Mouse (Mus musculus): ENCODE measurements around the gene Tspan5. TPM values are rescaled to one million over a fixed set of nuclear protein-coding genes. Genes with fewer than 3 reads are reported as not detected.
A peak's percentile ranks its signal among the peaks of the same experiment; 100 is the strongest.

Tspan5 gene
- polyA plus RNA-seq, 1 experiment from 2014 or later, result 20.9 TPM

- H3K4me2 ChIP-seq (ENCODE audit: low read length), result no peak overlapping the region
- no peak overlapping the region for H3K9ac ChIP-seq (ENCODE audit: low read length)
- ATAC-seq (replicated peaks; ENCODE audit: low FRiP score, low TSS enrichment, low read depth) (no peak), DNase-seq (ENCODE audit: low spot score) (no peak)
- H3K4me1 ChIP-seq (replicated peaks; ENCODE audit: control insufficient read depth, insufficient read depth, low read length), result no peaks in the 10 kb centered on the region
- H3K4me3 ChIP-seq (ENCODE audit: low read depth, low read length), result no peak overlapping the region
- H3K36me3 ChIP-seq (ENCODE audit: control insufficient read depth, insufficient read depth, low read length), result no peaks in the 10 kb centered on the region
- 60% methylated on average over 6 of the region's 6 CpGs for whole genome bisulfite sequencing
- no peak overlapping the region for H3K27ac ChIP-seq (ENCODE audit: low read depth)
- H3K9me3 ChIP-seq (ENCODE audit: control insufficient read depth, low read length), result no peaks in the 10 kb centered on the region
- no peaks in the 10 kb centered on the region for H3K27me3 ChIP-seq (replicated peaks; ENCODE audit: control insufficient read depth, insufficient read depth, low read length)
Measured at GRCm38 (mm10) chr3:138713141-138713540, 28.9 kb upstream of the Tspan5 start.

- H3K4me1 ChIP-seq (replicated peaks; ENCODE audit: control insufficient read depth, insufficient read depth, low read length), result no peaks in the 10 kb centered on the region
- H3K4me2 ChIP-seq (ENCODE audit: low read length), result no peak overlapping the region
- no peaks in the 10 kb centered on the region for H3K27me3 ChIP-seq (replicated peaks; ENCODE audit: control insufficient read depth, insufficient read depth, low read length)
- ATAC-seq (replicated peaks; ENCODE audit: low FRiP score, low TSS enrichment, low read depth), result no peak
- H3K27ac ChIP-seq (ENCODE audit: low read depth), result no peak overlapping the region
- WGBS, result 68% methylated on average over 2 of the region's 2 CpGs
- H3K36me3 ChIP-seq (ENCODE audit: control insufficient read depth, insufficient read depth, low read length), result no peaks in the 10 kb centered on the region
- no peaks in the 10 kb centered on the region for H3K9me3 ChIP-seq (ENCODE audit: control insufficient read depth, low read length)
- no peak overlapping the region for H3K4me3 ChIP-seq (ENCODE audit: low read depth, low read length)
- no peak overlapping the region for H3K9ac ChIP-seq (ENCODE audit: low read length)
- no peak for DNase-seq (ENCODE audit: low spot score)
Measured at GRCm38 (mm10) chr3:138714788-138715187, 27.2 kb upstream of the Tspan5 start.

- no peaks in the 10 kb centered on the region for H3K36me3 ChIP-seq (ENCODE audit: control insufficient read depth, insufficient read depth, low read length)
- H3K27ac ChIP-seq (ENCODE audit: low read depth), result no peak overlapping the region
- no peak overlapping the region for H3K4me2 ChIP-seq (ENCODE audit: low read length)
- no peak for DNase-seq (ENCODE audit: low spot score)
- no peak overlapping the region for H3K4me3 ChIP-seq (ENCODE audit: low read depth, low read length)
- ATAC-seq (replicated peaks; ENCODE audit: low FRiP score, low TSS enrichment, low read depth), result no peak
- H3K9me3 ChIP-seq (ENCODE audit: control insufficient read depth, low read length), result no peaks in the 10 kb centered on the region
- no peaks in the 10 kb centered on the region for H3K4me1 ChIP-seq (replicated peaks; ENCODE audit: control insufficient read depth, insufficient read depth, low read length)
- H3K27me3 ChIP-seq (replicated peaks; ENCODE audit: control insufficient read depth, insufficient read depth, low read length), result no peaks in the 10 kb centered on the region
- H3K9ac ChIP-seq (ENCODE audit: low read length), result no peak overlapping the region
- 73% methylated on average over 4 of the region's 4 CpGs for WGBS
Measured at GRCm38 (mm10) chr3:138715212-138715611, 26.8 kb upstream of the Tspan5 start.

DNA sequence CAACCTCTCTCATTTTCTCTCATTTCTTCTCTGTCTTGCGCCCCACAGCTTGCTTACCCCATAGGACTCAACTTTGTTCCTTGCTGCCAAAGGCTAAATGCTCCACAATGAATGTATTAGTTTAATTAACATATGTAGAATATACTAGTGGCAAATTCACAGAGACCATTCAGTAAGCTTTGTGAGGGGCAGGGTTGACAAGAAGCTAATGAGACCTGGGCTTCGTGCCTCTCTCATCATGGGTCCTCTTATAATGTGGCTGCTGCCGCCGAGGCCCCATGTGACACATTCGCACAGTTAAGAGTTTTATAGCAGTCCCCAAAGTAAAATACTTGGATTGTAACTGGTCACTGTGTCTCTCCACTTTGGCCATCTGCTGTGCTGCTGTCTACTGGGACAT is 25.0 kb upstream of the Tspan5 start:
- WGBS, result 92% methylated on average over 5 of the region's 5 CpGs
- no peak for ATAC-seq (replicated peaks; ENCODE audit: low FRiP score, low TSS enrichment, low read depth)
- H3K27me3 ChIP-seq (replicated peaks; ENCODE audit: control insufficient read depth, insufficient read depth, low read length), result no peaks in the 10 kb centered on the region
- no peaks in the 10 kb centered on the region for H3K36me3 ChIP-seq (ENCODE audit: control insufficient read depth, insufficient read depth, low read length)
- no peak for DNase-seq (ENCODE audit: low spot score)
- no peak overlapping the region for H3K4me3 ChIP-seq (ENCODE audit: low read depth, low read length)
- H3K9ac ChIP-seq (ENCODE audit: low read length), result no peak overlapping the region
- no peak overlapping the region for H3K27ac ChIP-seq (ENCODE audit: low read depth)
- H3K9me3 ChIP-seq (ENCODE audit: control insufficient read depth, low read length), result no peaks in the 10 kb centered on the region
- H3K4me2 ChIP-seq (ENCODE audit: low read length), result no peak overlapping the region
- no peaks in the 10 kb centered on the region for H3K4me1 ChIP-seq (replicated peaks; ENCODE audit: control insufficient read depth, insufficient read depth, low read length)

DNA sequence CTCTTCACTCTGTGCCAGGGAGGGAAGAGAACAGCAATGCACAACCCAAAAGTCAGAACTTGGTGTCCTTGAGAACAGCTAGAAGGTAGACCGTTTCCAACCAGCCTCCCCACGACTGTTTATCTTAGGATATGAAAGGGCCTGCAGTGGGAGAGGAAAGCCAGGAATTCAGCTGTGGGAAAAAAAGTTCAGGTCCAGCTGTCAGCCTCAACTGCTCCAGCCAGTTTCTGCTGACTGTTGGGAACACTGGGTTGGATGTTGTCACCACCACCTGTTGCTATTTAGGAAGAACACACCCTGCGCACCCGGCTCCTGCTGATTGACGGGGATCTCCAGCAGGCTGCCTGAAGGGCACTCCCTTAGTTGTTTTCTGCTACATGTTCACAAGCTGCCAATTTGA is 19.8 kb upstream of the Tspan5 start:
- no peak overlapping the region for H3K4me3 ChIP-seq (ENCODE audit: low read depth, low read length)
- DNase-seq (ENCODE audit: low spot score) (no peak), ATAC-seq (replicated peaks; ENCODE audit: low FRiP score, low TSS enrichment, low read depth) (no peak)
- no peak overlapping the region for H3K4me2 ChIP-seq (ENCODE audit: low read length)
- H3K27ac ChIP-seq (ENCODE audit: low read depth), result no peak overlapping the region
- no peaks in the 10 kb centered on the region for H3K36me3 ChIP-seq (ENCODE audit: control insufficient read depth, insufficient read depth, low read length)
- H3K9ac ChIP-seq (ENCODE audit: low read length), result no peak overlapping the region
- H3K27me3 ChIP-seq (replicated peaks; ENCODE audit: control insufficient read depth, insufficient read depth, low read length), result no peaks in the 10 kb centered on the region
- WGBS, result 55% methylated on average over 5 of the region's 5 CpGs
- no peaks in the 10 kb centered on the region for H3K9me3 ChIP-seq (ENCODE audit: control insufficient read depth, low read length)
- no peaks in the 10 kb centered on the region for H3K4me1 ChIP-seq (replicated peaks; ENCODE audit: control insufficient read depth, insufficient read depth, low read length)

DNA sequence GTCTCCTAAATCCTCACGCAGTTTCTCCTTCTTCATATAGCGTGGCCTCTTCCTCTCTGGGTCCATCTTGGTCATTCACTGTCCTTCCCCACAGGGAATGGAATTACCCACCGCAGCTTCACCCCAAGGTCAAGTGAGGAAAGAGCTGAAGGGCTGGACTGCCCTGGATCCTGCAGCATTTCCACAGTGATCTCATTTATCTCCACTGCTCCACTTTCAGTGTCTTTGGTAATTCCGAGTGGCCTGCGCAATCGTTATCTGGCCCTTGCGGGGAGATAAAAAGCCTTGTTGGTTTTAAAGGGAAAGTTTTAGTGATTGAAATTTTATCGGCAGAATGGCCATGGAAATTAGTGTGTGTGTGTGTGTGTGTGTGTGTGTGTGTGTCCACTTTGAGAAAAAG is 14.4 kb upstream of the Tspan5 start:
- ATAC-seq (replicated peaks; ENCODE audit: low FRiP score, low TSS enrichment, low read depth), result no peak
- 81% methylated on average over 8 of the region's 8 CpGs for WGBS
- no peak overlapping the region for H3K4me2 ChIP-seq (ENCODE audit: low read length)
- H3K9ac ChIP-seq (ENCODE audit: low read length), result no peak overlapping the region
- H3K27me3 ChIP-seq (replicated peaks; ENCODE audit: control insufficient read depth, insufficient read depth, low read length), result no peaks in the 10 kb centered on the region
- DNase-seq (ENCODE audit: low spot score), result no peak
- no peak overlapping the region for H3K27ac ChIP-seq (ENCODE audit: low read depth)
- no peaks in the 10 kb centered on the region for H3K36me3 ChIP-seq (ENCODE audit: control insufficient read depth, insufficient read depth, low read length)
- no peaks in the 10 kb centered on the region for H3K4me1 ChIP-seq (replicated peaks; ENCODE audit: control insufficient read depth, insufficient read depth, low read length)
- no peak overlapping the region for H3K4me3 ChIP-seq (ENCODE audit: low read depth, low read length)
- H3K9me3 ChIP-seq (ENCODE audit: control insufficient read depth, low read length), result no peaks in the 10 kb centered on the region

GRCm38 (mm10) chr3:138728840-138729239 is 13.2 kb upstream of the Tspan5 start:
- ATAC-seq (replicated peaks; ENCODE audit: low FRiP score, low TSS enrichment, low read depth) (0 out of 2 replicates have a peak, but pooled peaks have one; percentile 36), DNase-seq (ENCODE audit: low spot score) (no peak)
- Histone ChIP-seq H3K9ac (ENCODE audit: low read length) (no peak overlapping the region), H3K27ac (ENCODE audit: low read depth) (no peak overlapping the region), H3K36me3 (ENCODE audit: control insufficient read depth, insufficient read depth, low read length) (no peaks in the 10 kb centered on the region), H3K4me1 (replicated peaks; ENCODE audit: control insufficient read depth, insufficient read depth, low read length) (no peaks in the 10 kb centered on the region), H3K4me3 (ENCODE audit: low read depth, low read length) (no peak overlapping the region), H3K27me3 (replicated peaks; ENCODE audit: control insufficient read depth, insufficient read depth, low read length) (no peaks in the 10 kb centered on the region), H3K9me3 (ENCODE audit: control insufficient read depth, low read length) (no peaks in the 10 kb centered on the region), H3K4me2 (ENCODE audit: low read length) (no peak overlapping the region)
- WGBS, result 61% methylated on average over 3 of the region's 3 CpGs

GRCm38 (mm10) chr3:138730812-138731211 is 11.2 kb upstream of the Tspan5 start:
- H3K4me1 ChIP-seq (replicated peaks; ENCODE audit: control insufficient read depth, insufficient read depth, low read length), result no peaks in the 10 kb centered on the region
- no peaks in the 10 kb centered on the region for H3K36me3 ChIP-seq (ENCODE audit: control insufficient read depth, insufficient read depth, low read length)
- WGBS, result 70% methylated on average over 3 of the region's 3 CpGs
- ATAC-seq (replicated peaks; ENCODE audit: low FRiP score, low TSS enrichment, low read depth) (no peak), DNase-seq (ENCODE audit: low spot score) (no peak)
- no peaks in the 10 kb centered on the region for H3K9me3 ChIP-seq (ENCODE audit: control insufficient read depth, low read length)
- H3K27ac ChIP-seq (ENCODE audit: low read depth), result no peak overlapping the region
- no peak overlapping the region for H3K4me2 ChIP-seq (ENCODE audit: low read length)
- no peak overlapping the region for H3K9ac ChIP-seq (ENCODE audit: low read length)
- H3K4me3 ChIP-seq (ENCODE audit: low read depth, low read length), result no peak overlapping the region
- no peaks in the 10 kb centered on the region for H3K27me3 ChIP-seq (replicated peaks; ENCODE audit: control insufficient read depth, insufficient read depth, low read length)

DNA sequence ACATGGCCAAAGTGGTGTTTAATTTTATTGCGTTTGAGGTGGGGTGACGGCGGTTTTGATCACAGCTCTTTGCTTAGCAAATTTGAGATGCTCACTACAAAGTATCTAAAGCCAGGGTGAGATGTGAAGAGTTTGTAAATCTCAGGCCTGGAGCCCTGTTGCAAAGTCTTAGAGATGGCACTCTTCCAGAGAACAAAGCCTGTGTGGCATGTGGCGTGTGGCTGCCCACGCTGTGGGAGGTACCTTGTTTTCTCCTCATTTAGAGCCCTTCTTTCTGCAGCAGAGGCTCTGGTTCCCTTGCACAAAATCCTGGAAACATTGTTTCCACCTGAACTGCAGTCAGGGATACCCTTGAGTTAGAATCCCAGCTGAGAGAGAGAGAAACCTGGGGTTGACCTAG is 6.2 kb upstream of the Tspan5 start:
- H3K9ac ChIP-seq (ENCODE audit: low read length), result no peak overlapping the region
- no peaks in the 10 kb centered on the region for H3K9me3 ChIP-seq (ENCODE audit: control insufficient read depth, low read length)
- H3K36me3 ChIP-seq (ENCODE audit: control insufficient read depth, insufficient read depth, low read length), result no peaks in the 10 kb centered on the region
- H3K27ac ChIP-seq (ENCODE audit: low read depth), result no peak overlapping the region
- no peak overlapping the region for H3K4me3 ChIP-seq (ENCODE audit: low read depth, low read length)
- ATAC-seq (replicated peaks; ENCODE audit: low FRiP score, low TSS enrichment, low read depth) (no peak), DNase-seq (ENCODE audit: low spot score) (no peak)
- H3K4me1 ChIP-seq (replicated peaks; ENCODE audit: control insufficient read depth, insufficient read depth, low read length), result no peaks in the 10 kb centered on the region
- no peaks in the 10 kb centered on the region for H3K27me3 ChIP-seq (replicated peaks; ENCODE audit: control insufficient read depth, insufficient read depth, low read length)
- H3K4me2 ChIP-seq (ENCODE audit: low read length), result no peak overlapping the region
- 91% methylated on average over 5 of the region's 5 CpGs for WGBS
